Mouse (Mus musculus) embryonic facial prominence, embryonic 10.5 days (tissue): ENCODE results near the gene Lama4. TPM values are rescaled to one million over a fixed set of nuclear protein-coding genes. Genes with fewer than 3 reads are reported as not detected.

Experiments used
- DNase-seq: peaks from one replicate; pipeline ENCODE4 v3.0.0-alpha.2; 2017; ENCODE audit warnings: low spot score
- H3K27ac ChIP-seq: fragments of 300-500 bp; sonication (generic); replicated peaks from 2 replicates; pipeline ENCODE4 v1.5.1; 2016; ENCODE audit warnings: mild to moderate bottlenecking
- H3K27me3 ChIP-seq: fragments of 300-500 bp; sonication (generic); replicated peaks from 2 replicates; pipeline ENCODE4 v1.6.1; 2016; ENCODE audit warnings: low read depth, mild to moderate bottlenecking; ENCODE audit not compliant: poor library complexity, severe bottlenecking
- H3K36me3 ChIP-seq: fragments of 300-500 bp; sonication (generic); replicated peaks from 2 replicates; pipeline ENCODE4 v1.6.1; 2016; ENCODE audit warnings: mild to moderate bottlenecking, moderate library complexity
- H3K4me1 ChIP-seq: fragments of 300-500 bp; sonication (generic); 2 replicates; pipeline ENCODE4 v1.6.1; 2016
- H3K4me3 ChIP-seq: fragments of 300-500 bp; sonication (generic); 2 replicates; pipeline ENCODE4 v1.5.1; 2016; ENCODE audit warnings: mild to moderate bottlenecking, moderate library complexity
- H3K9me3 ChIP-seq: fragments of 300-500 bp; sonication (generic); 2 replicates; pipeline ENCODE4 v1.6.1; 2016; ENCODE audit warnings: mild to moderate bottlenecking
- WGBS: fragments of 180-500 bp; shearing (Covaris S2); methylation state at CpG from one replicate; pipeline ENCODE4 v1.1.7; 2016; 5-methylcytosine and 5-hydroxymethylcytosine counted together
- polyA plus RNA-seq: library from polyadenylated mRNA; unstranded; fragments of >200 nt; fragmentation: Nextera tagmentation; extraction: Ambion mirVana; gene quantifications from 2 replicates; pipeline ENCODE4 v1.2.1, GENCODE M21; 2016

Gene Lama4
- polyA plus RNA-seq, 1 experiment from 2014 or later: 25.3 TPM

GRCm38 (mm10) chr10:38972221-38972946, 7.1 kb downstream of the Lama4 start:
- Histone ChIP-seq H3K27me3 (no peaks in the 10 kb centered on the region), H3K36me3 (no peaks in the 10 kb centered on the region), H3K9me3 (no peaks in the 10 kb centered on the region), H3K4me1 (peaks cover 25% of the 10 kb centered on the region), H3K27ac (peak overlapping the region; percentile 72), H3K4me3 (no peak overlapping the region)
- DNase-seq: no peak
- WGBS: 50% methylated on average over 7 of the region's 7 CpGs

- 27% methylated on average over 4 of the region's 4 CpGs for WGBS
- Histone ChIP-seq H3K27me3 (no peaks in the 10 kb centered on the region), H3K4me3 (no peak overlapping the region), H3K9me3 (no peaks in the 10 kb centered on the region), H3K4me1 (peaks cover 24% of the 10 kb centered on the region), H3K27ac (peak overlapping the region; percentile 72; the same call in 1 of the 2 replicates), H3K36me3 (no peaks in the 10 kb centered on the region)
- peak; percentile 65 for DNase-seq
Measured at GRCm38 (mm10) chr10:38973016-38973415, 7.7 kb downstream of the Lama4 start.

- Histone ChIP-seq H3K36me3 (no peaks in the 10 kb centered on the region), H3K27ac (no peak overlapping the region), H3K4me3 (no peak overlapping the region), H3K27me3 (no peaks in the 10 kb centered on the region), H3K9me3 (no peaks in the 10 kb centered on the region), H3K4me1 (peaks cover 8% of the 10 kb centered on the region)
- no peak for DNase-seq
- WGBS: 79% methylated on average over 1 of the region's 1 CpGs
Measured at GRCm38 (mm10) chr10:38978195-38978594, 12.9 kb downstream of the Lama4 start.

- H3K27ac ChIP-seq: no peak overlapping the region
- peaks cover 2% of the 10 kb centered on the region; the same call in 1 of the 2 replicates for H3K4me1 ChIP-seq
- WGBS: 77% methylated on average over 5 of the region's 5 CpGs
- no peaks in the 10 kb centered on the region for H3K27me3 ChIP-seq
- H3K36me3 ChIP-seq: no peaks in the 10 kb centered on the region
- no peak for DNase-seq
- no peak overlapping the region for H3K4me3 ChIP-seq
- H3K9me3 ChIP-seq: no peaks in the 10 kb centered on the region
Measured at GRCm38 (mm10) chr10:38979699-38980098, 14.4 kb downstream of the Lama4 start.

GRCm38 (mm10) chr10:38980980-38981379, 15.7 kb downstream of the Lama4 start:
- Histone ChIP-seq H3K36me3 (no peaks in the 10 kb centered on the region), H3K4me1 (peaks cover 4% of the 10 kb centered on the region; the same call in 1 of the 2 replicates), H3K4me3 (no peak overlapping the region), H3K9me3 (no peaks in the 10 kb centered on the region), H3K27me3 (no peaks in the 10 kb centered on the region), H3K27ac (no peak overlapping the region)
- no peak for DNase-seq
- WGBS: 74% methylated on average over 3 of the region's 3 CpGs

- Histone ChIP-seq H3K9me3 (no peaks in the 10 kb centered on the region), H3K27me3 (no peaks in the 10 kb centered on the region), H3K4me1 (peaks cover 11% of the 10 kb centered on the region; the same call in 1 of the 2 replicates), H3K36me3 (no peaks in the 10 kb centered on the region), H3K27ac (no peak overlapping the region), H3K4me3 (no peak overlapping the region)
- no peak for DNase-seq
- WGBS: 65% methylated on average over 4 of the region's 4 CpGs
Measured at GRCm38 (mm10) chr10:38984358-38985075, 19.2 kb downstream of the Lama4 start.

- no peak for DNase-seq
- WGBS: 61% methylated on average over 3 of the region's 3 CpGs
- no peak overlapping the region for H3K4me3 ChIP-seq
- H3K36me3 ChIP-seq: no peaks in the 10 kb centered on the region
- no peaks in the 10 kb centered on the region for H3K9me3 ChIP-seq
- no peaks in the 10 kb centered on the region for H3K27me3 ChIP-seq
- no peak overlapping the region for H3K27ac ChIP-seq
- peaks cover 8% of the 10 kb centered on the region; the same call in 1 of the 2 replicates for H3K4me1 ChIP-seq
Measured at GRCm38 (mm10) chr10:38986053-38986452, 20.7 kb downstream of the Lama4 start.

- WGBS: 85% methylated on average over 1 of the region's 1 CpGs
Measured at GRCm38 (mm10) chr10:38992827-38993226, 27.5 kb downstream of the Lama4 start.

GRCm38 (mm10) chr10:38993632-38994424, 28.5 kb downstream of the Lama4 start:
- Histone ChIP-seq H3K4me1 (no peaks in the 10 kb centered on the region), H3K9me3 (no peaks in the 10 kb centered on the region), H3K36me3 (no peaks in the 10 kb centered on the region), H3K4me3 (no peak overlapping the region), H3K27ac (no peak overlapping the region), H3K27me3 (no peaks in the 10 kb centered on the region)
- no peak for DNase-seq
- 87% methylated on average over 2 of the region's 2 CpGs for WGBS

More at GRCm38 (mm10) chr10:38992827-38993226, 27.5 kb downstream of the Lama4 start:
- no peak for DNase-seq
- Histone ChIP-seq H3K27me3 (no peaks in the 10 kb centered on the region), H3K4me3 (no peak overlapping the region), H3K27ac (no peak overlapping the region; the same call in 1 of the 2 replicates), H3K36me3 (no peaks in the 10 kb centered on the region), H3K4me1 (no peaks in the 10 kb centered on the region), H3K9me3 (no peaks in the 10 kb centered on the region)

GRCm38 (mm10) chr10:38994719-38995450, 29.6 kb downstream of the Lama4 start:
- Histone ChIP-seq H3K36me3 (no peaks in the 10 kb centered on the region), H3K4me1 (0 out of 2 replicates have a peak, but pooled peaks cover 4% of the 10 kb centered on the region), H3K27ac (no peak overlapping the region), H3K9me3 (no peaks in the 10 kb centered on the region), H3K27me3 (no peaks in the 10 kb centered on the region), H3K4me3 (no peak overlapping the region)
- DNase-seq: no peak
- WGBS: 83% methylated on average over 9 of the region's 9 CpGs

- no peaks in the 10 kb centered on the region for H3K27me3 ChIP-seq
- 75% methylated on average over 2 of the region's 2 CpGs for WGBS
- DNase-seq: no peak
- H3K36me3 ChIP-seq: no peaks in the 10 kb centered on the region
- H3K27ac ChIP-seq: no peak overlapping the region
- no peak overlapping the region for H3K4me3 ChIP-seq
- 0 out of 2 replicates have a peak, but pooled peaks cover 4% of the 10 kb centered on the region for H3K4me1 ChIP-seq
- no peaks in the 10 kb centered on the region for H3K9me3 ChIP-seq
Measured at GRCm38 (mm10) chr10:38995896-38996295, 30.6 kb downstream of the Lama4 start.

GRCm38 (mm10) chr10:39000951-39001350, 35.6 kb downstream of the Lama4 start:
- no peaks in the 10 kb centered on the region for H3K9me3 ChIP-seq
- H3K27me3 ChIP-seq: no peaks in the 10 kb centered on the region
- no peak for DNase-seq
- no peaks in the 10 kb centered on the region for H3K36me3 ChIP-seq
- 0 out of 2 replicates have a peak, but pooled peaks cover 4% of the 10 kb centered on the region for H3K4me1 ChIP-seq
- WGBS: 86% methylated on average over 4 of the region's 4 CpGs
- H3K4me3 ChIP-seq: no peak overlapping the region
- H3K27ac ChIP-seq: no peak overlapping the region
